Mouse (Mus musculus) kidney, postnatal 0 days (tissue): ENCODE results near the gene Zfp945. TPM values are rescaled to one million over a fixed set of nuclear protein-coding genes. Genes with fewer than 3 reads are reported as not detected.

Experiments
- ATAC-seq: fragments of 200-750 bp; cut with Nextera tagmentation; replicated peaks from 2 replicates; pipeline ENCODE4 v1.8.0; 2017; ENCODE audit warnings: low read depth, moderate number of reproducible peaks, moderate TSS enrichment, moderate library complexity; ENCODE audit not compliant: low FRiP score
- DNase-seq: peaks from one replicate; pipeline ENCODE4 v3.0.0-alpha.2; 2016; ENCODE audit warnings: low spot score
- H3K27ac ChIP-seq: fragments of 300-500 bp; sonication (generic); 2 replicates; pipeline ENCODE4 v1.5.1; 2014; ENCODE audit warnings: mild to moderate bottlenecking
- H3K27me3 ChIP-seq: fragments of 300-500 bp; sonication (generic); 2 replicates; pipeline ENCODE4 v1.6.1; 2014; ENCODE audit warnings: low read length, mixed read lengths; ENCODE audit not compliant: insufficient read depth
- H3K36me3 ChIP-seq: fragments of 300-500 bp; sonication (generic); 2 replicates; pipeline ENCODE4 v1.6.1; 2014; ENCODE audit warnings: low read length, mixed read lengths; ENCODE audit not compliant: insufficient read depth
- H3K4me1 ChIP-seq: fragments of 300-500 bp; sonication (generic); replicated peaks from 2 replicates; pipeline ENCODE4 v1.6.1; 2014; ENCODE audit warnings: antibody characterized with exemption, low read length, mixed read lengths; ENCODE audit not compliant: insufficient read depth
- H3K4me2 ChIP-seq: fragments of 300-500 bp; sonication (generic); 2 replicates; pipeline ENCODE4 v1.6.1; 2014; ENCODE audit warnings: mild to moderate bottlenecking, low read length, moderate library complexity, mixed read lengths
- H3K4me3 ChIP-seq: fragments of 300-500 bp; sonication (generic); replicated peaks from 2 replicates; pipeline ENCODE4 v1.5.1; 2014; ENCODE audit warnings: low read depth, low read length
- H3K9ac ChIP-seq: fragments of 300-500 bp; sonication (generic); 2 replicates; pipeline ENCODE4 v1.6.1; 2014; ENCODE audit warnings: low read depth, low read length
- H3K9me3 ChIP-seq: fragments of 300-500 bp; sonication (generic); replicated peaks from 2 replicates; pipeline ENCODE4 v1.6.1; 2016; ENCODE audit warnings: low read length, inconsistent platforms, mixed read lengths
- CTCF ChIP-seq: IDR thresholded peaks from 2 replicates; pipeline ENCODE4 v1.5.1; 2016; ENCODE audit warnings: antibody characterized with exemption, low read depth, mild to moderate bottlenecking, moderate library complexity
- WGBS: fragments of 180-500 bp; shearing (Covaris S2); extraction: QIAGEN DNeasy Blood & Tissue Kit; methylation state at CpG from one replicate; pipeline ENCODE4 v1.1.7; 2014; 5-methylcytosine and 5-hydroxymethylcytosine counted together
- polyA plus RNA-seq: library from polyadenylated mRNA; unstranded; fragments of >200 nt; fragmentation: Nextera tagmentation; extraction: Ambion mirVana; gene quantifications from 2 replicates; pipeline ENCODE4 v1.2.1, GENCODE M21; 2015

The Zfp945 gene
- polyA plus RNA-seq, 1 experiment from 2014 or later: 27.2 TPM

DNA sequence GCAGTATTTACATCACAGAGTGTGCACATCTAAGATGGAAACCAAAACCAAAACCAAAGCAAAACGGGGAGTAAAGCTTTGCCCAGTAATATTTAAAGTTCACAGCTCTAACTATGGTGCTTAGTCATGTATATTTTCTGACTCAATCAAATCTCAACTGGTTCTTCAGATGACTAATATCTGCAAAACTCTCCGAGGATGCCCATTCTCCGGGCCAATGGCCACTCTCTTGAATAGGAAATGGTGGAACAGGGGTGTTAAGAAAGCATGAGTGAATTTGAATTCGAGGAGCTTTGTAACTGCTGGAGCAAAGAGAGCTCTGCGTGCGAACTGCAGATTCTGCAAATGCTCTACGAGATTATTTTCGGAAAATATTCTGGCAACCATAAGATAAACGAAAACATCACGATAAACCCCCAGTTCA is 501 bp downstream of the Zfp945 start:
- DNase-seq (no peak), ATAC-seq (peak; percentile 17; the same call in 1 of the 2 replicates)
- no peak for TF ChIP-seq CTCF

DNA sequence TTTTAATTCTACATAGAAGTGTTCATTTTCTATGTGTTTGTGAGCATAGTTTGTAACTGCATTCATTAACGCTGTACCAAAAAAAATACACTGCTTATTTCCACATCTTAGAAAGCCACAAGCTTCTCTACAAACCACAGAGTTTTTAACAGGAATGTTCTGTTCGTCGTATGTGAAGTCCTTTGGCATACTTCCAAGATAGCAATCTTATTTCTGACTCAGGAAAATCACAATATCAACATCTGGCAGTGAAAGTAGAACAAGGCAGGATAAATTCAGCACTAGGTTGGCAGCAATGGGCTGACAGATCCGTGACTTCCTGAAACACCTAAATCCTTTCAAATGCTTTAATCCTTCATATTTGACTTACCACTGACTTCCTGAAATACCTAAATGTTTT is 45.8 kb downstream of the Zfp945 start:
- H3K27me3 ChIP-seq: no peaks in the 10 kb centered on the region
- no peak for TF ChIP-seq CTCF
- DNase-seq (no peak), ATAC-seq (no peak)
- no peaks in the 10 kb centered on the region for H3K36me3 ChIP-seq
- H3K4me2 ChIP-seq: no peak overlapping the region
- 53% methylated on average over 4 of the region's 4 CpGs for WGBS
- no peaks in the 10 kb centered on the region for H3K9me3 ChIP-seq
- no peak overlapping the region for H3K9ac ChIP-seq
- no peak overlapping the region for H3K4me3 ChIP-seq
- H3K27ac ChIP-seq: no peak overlapping the region
- no peaks in the 10 kb centered on the region for H3K4me1 ChIP-seq

More for the DNA sequence above, 501 bp downstream of the Zfp945 start:
- Histone ChIP-seq H3K4me3 (peak overlapping the region; percentile 87), H3K4me1 (peaks cover 8% of the 10 kb centered on the region), H3K27ac (peak overlapping the region; percentile 92), H3K9ac (peak overlapping the region; percentile 80), H3K27me3 (no peaks in the 10 kb centered on the region), H3K4me2 (peak overlapping the region; percentile 66), H3K9me3 (no peaks in the 10 kb centered on the region), H3K36me3 (peaks cover 15% of the 10 kb centered on the region)
- under 1% methylated on average over 10 of the region's 10 CpGs for WGBS

DNA sequence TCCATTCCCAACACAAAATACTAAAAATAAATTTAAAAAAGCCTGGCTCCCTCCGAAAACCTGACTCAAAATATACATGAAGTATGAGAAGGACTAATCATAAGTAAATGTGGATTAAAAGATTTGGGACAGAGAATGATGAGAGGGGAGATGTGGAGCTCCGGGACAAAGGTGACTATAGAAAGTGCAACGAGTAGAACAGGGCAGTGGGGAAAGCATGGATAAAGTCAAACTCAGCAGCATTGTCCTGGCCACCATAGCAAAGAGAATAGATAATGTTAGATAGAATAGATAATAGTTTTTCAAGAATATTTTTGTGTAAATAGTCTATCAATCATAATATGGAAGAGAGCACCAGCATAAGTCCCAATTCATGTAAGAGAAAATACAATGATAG is 48.7 kb downstream of the Zfp945 start:
- no peaks in the 10 kb centered on the region for H3K27me3 ChIP-seq
- H3K4me1 ChIP-seq: no peaks in the 10 kb centered on the region
- no peaks in the 10 kb centered on the region for H3K36me3 ChIP-seq
- WGBS: 73% methylated on average over 3 of the region's 3 CpGs
- no peak overlapping the region for H3K27ac ChIP-seq
- no peak for TF ChIP-seq CTCF
- DNase-seq: no peak
- ATAC-seq: no peak; the same call in 1 of the 2 replicates
- H3K9ac ChIP-seq: peak overlapping the region; percentile 77
- peak overlapping the region; percentile 69 for H3K4me3 ChIP-seq
- peak overlapping the region; percentile 58 for H3K4me2 ChIP-seq
- H3K9me3 ChIP-seq: no peaks in the 10 kb centered on the region

DNA sequence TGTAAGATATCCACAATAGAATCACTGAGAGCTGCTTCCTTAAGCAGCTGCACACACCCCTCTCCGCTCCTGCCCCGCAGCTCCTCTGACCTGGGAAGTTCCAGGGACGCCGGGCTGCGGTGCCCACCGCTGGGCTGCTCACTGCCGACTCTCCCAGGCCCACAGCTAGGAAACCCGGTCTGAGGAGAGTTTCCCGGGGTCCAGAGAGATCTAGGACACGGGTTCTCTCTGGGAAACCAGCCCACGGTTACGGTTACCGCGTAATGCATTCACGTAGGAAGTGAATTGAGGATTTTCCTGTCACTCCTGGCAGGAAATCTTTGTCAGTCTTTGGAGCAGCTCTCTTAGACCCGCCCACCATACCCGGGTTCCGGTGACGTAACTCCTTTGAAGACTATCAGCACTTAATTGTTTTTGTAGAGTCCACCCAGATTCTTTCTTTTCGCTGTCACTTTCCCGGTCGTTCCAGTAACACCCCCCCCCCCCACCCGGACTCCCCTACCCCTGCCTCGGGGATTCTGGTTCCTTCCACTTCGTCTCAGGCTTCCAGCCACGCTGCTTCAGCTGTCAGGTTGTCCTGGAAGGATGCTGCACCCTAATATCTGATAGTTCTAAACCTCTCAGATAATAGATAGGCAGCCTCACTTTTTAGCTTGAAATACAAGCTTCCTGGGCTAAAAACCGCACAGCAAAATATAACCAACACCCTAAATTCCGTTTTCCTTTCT is 49.3 kb downstream of the Zfp945 start:
- H3K4me2 ChIP-seq: peak overlapping the region; percentile 58
- WGBS: 1% methylated on average over 28 of the region's 28 CpGs

DNA sequence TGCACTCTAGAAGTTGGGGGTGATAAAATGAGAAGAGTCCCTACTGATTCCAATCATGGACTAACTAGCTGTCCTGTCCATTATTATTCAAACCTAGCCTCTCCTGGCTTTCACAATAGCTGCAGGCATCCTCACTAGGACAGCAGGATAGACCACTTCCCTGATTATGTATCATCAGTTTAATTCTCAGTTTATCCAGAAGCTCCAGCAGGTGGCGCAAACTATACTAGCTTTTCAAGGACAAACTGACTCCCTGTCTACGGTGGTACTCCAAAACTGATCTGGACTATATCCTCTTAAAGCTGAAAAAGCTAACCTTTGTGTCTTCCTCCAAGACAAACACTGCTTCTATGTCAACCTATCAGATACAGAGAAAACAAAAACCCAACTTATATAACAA is 67.2 kb downstream of the Zfp945 start:
- H3K36me3 ChIP-seq: no peaks in the 10 kb centered on the region
- no peak overlapping the region for H3K4me2 ChIP-seq
- H3K9me3 ChIP-seq: no peaks in the 10 kb centered on the region
- no peaks in the 10 kb centered on the region for H3K27me3 ChIP-seq
- no peaks in the 10 kb centered on the region for H3K4me1 ChIP-seq
- TF ChIP-seq CTCF: peak; percentile 46; the same call in 1 of the 2 replicates
- H3K27ac ChIP-seq: no peak overlapping the region
- H3K9ac ChIP-seq: no peak overlapping the region
- WGBS: 61% methylated on average over 2 of the region's 2 CpGs
- DNase-seq (peak; percentile 12), ATAC-seq (no peak)
- H3K4me3 ChIP-seq: no peak overlapping the region

More for the DNA sequence above, 49.3 kb downstream of the Zfp945 start:
- Histone ChIP-seq H3K9me3 (no peaks in the 10 kb centered on the region), H3K4me1 (no peaks in the 10 kb centered on the region), H3K4me3 (peak overlapping the region; percentile 69), H3K27me3 (no peaks in the 10 kb centered on the region), H3K9ac (peak overlapping the region; percentile 77), H3K27ac (peak overlapping the region; percentile 88), H3K36me3 (no peaks in the 10 kb centered on the region)
- TF ChIP-seq CTCF: no peak
- peak; percentile 89 for DNase-seq
- peak; percentile 93 for ATAC-seq

Other genes starting within 250 kb of the Zfp945 start
- not detected in 2 replicates for gene Vmn2r113, start 75.8 kb upstream of the Zfp945 start, polyA plus RNA-seq
- not detected in 2 replicates for gene Vmn2r-ps130, start 194.0 kb upstream of the Zfp945 start, polyA plus RNA-seq